Mouse (Mus musculus) forebrain, embryonic 16.5 days (tissue): ENCODE measurements around the gene Trpc3. TPM values are rescaled to one million over a fixed set of nuclear protein-coding genes. Genes with fewer than 3 reads are reported as not detected.
A peak's percentile ranks its signal among the peaks of the same experiment; 100 is the strongest.
"Not testable (repeated sequence)": the region's sequence is repeated elsewhere in the genome, so short reads cannot be mapped to it uniquely, and the experiment has no call there.

ENCODE experiments used
- ATAC-seq: fragments of 200-750 bp; cut with Nextera tagmentation; 2 replicates; pipeline ENCODE4 v1.8.0; 2017; ENCODE audit warnings: mild to moderate bottlenecking, moderate library complexity
- H3K27ac ChIP-seq: fragments of 300-500 bp; sonication (generic); 2 replicates; pipeline ENCODE4 v1.5.1; 2014; ENCODE audit warnings: low read length, control low read depth
- H3K27me3 ChIP-seq: fragments of 300-500 bp; sonication (generic); replicated peaks from 2 replicates; pipeline ENCODE4 v1.6.1; 2014; ENCODE audit warnings: low read length; ENCODE audit not compliant: control insufficient read depth, insufficient read depth
- H3K36me3 ChIP-seq: fragments of 300-500 bp; sonication (generic); 2 replicates; pipeline ENCODE4 v1.6.1; 2014; ENCODE audit not compliant: control insufficient read depth, insufficient read depth
- H3K4me1 ChIP-seq: fragments of 300-500 bp; sonication (generic); replicated peaks from 2 replicates; pipeline ENCODE4 v1.6.1; 2014; ENCODE audit warnings: low read length; ENCODE audit not compliant: control insufficient read depth, insufficient read depth
- H3K4me2 ChIP-seq: fragments of 300-500 bp; sonication (generic); 2 replicates; pipeline ENCODE4 v1.6.1; 2014; ENCODE audit warnings: mild to moderate bottlenecking, low read length, control low read depth
- H3K4me3 ChIP-seq: fragments of 300-500 bp; sonication (generic); replicated peaks from 2 replicates; pipeline ENCODE4 v1.5.1; 2014; ENCODE audit warnings: mild to moderate bottlenecking, low read length, control low read depth
- H3K9ac ChIP-seq: fragments of 300-500 bp; sonication (generic); replicated peaks from 2 replicates; pipeline ENCODE4 v1.6.1; 2014; ENCODE audit warnings: low read depth, low read length, control low read depth
- H3K9me3 ChIP-seq: fragments of 300-500 bp; sonication (generic); 2 replicates; pipeline ENCODE4 v1.6.1; 2016; ENCODE audit warnings: low read length; ENCODE audit not compliant: control insufficient read depth
- WGBS: fragments of 180-500 bp; shearing (Covaris S2); extraction: QIAGEN DNeasy Blood & Tissue Kit; methylation state at CpG from one replicate; pipeline ENCODE4 v1.1.7; 2014; 5-methylcytosine and 5-hydroxymethylcytosine counted together
- polyA plus RNA-seq: library from polyadenylated mRNA; unstranded; fragments of >200 nt; fragmentation: Nextera tagmentation; extraction: Ambion mirVana; gene quantifications from 2 replicates; pipeline ENCODE4 v1.2.1, GENCODE M21; 2015

Trpc3 gene
- polyA plus RNA-seq, 1 experiment from 2014 or later = 3.6 TPM

GRCm38 (mm10) chr3:36613202-36613907 lies 76.6 kb downstream of the Trpc3 start, which contains the start of gene Bbs7:
TSS of gene Bbs7 (minus strand) at chr3:36613477.
- peak within 1 kb of the TSS; percentile 81 for H3K27ac ChIP-seq
- H3K9ac ChIP-seq = peak within 1 kb of the TSS; percentile 91
- no peaks in the 10 kb centered on the region for H3K27me3 ChIP-seq
- H3K4me3 ChIP-seq = peak within 1 kb of the TSS; percentile 81
- H3K4me1 ChIP-seq = peaks cover 8% of the 10 kb centered on the region
- H3K4me2 ChIP-seq = peak within 1 kb of the TSS; percentile 75
- WGBS = 4% methylated on average over 38 of the region's 38 CpGs
- no peaks in the 10 kb centered on the region for H3K9me3 ChIP-seq
- no peaks in the 10 kb centered on the region for H3K36me3 ChIP-seq
- ATAC-seq = peak; percentile 100

- 5% methylated on average over 6 of the region's 6 CpGs for WGBS
- Histone ChIP-seq H3K9ac (peak overlapping the region; percentile 91), H3K4me1 (peaks cover 8% of the 10 kb centered on the region), H3K4me2 (peak overlapping the region; percentile 75), H3K27ac (peak overlapping the region; percentile 81), H3K27me3 (no peaks in the 10 kb centered on the region), H3K36me3 (no peaks in the 10 kb centered on the region), H3K4me3 (peak overlapping the region; percentile 81), H3K9me3 (no peaks in the 10 kb centered on the region)
- peak; percentile 24; the same call in 1 of the 2 replicates for ATAC-seq
Observed at GRCm38 (mm10) chr3:36612687-36613086, 77.3 kb downstream of the Trpc3 start.

GRCm38 (mm10) chr3:36605894-36606783 lies 83.8 kb downstream of the Trpc3 start:
- 84% methylated on average over 7 of the region's 7 CpGs for WGBS
- no peaks in the 10 kb centered on the region for H3K36me3 ChIP-seq
- no peak overlapping the region for H3K9ac ChIP-seq
- ATAC-seq = no peak
- H3K4me2 ChIP-seq = no peak overlapping the region
- H3K27ac ChIP-seq = no peak overlapping the region
- no peak overlapping the region for H3K4me3 ChIP-seq
- no peaks in the 10 kb centered on the region for H3K9me3 ChIP-seq
- H3K4me1 ChIP-seq = no peaks in the 10 kb centered on the region
- no peaks in the 10 kb centered on the region for H3K27me3 ChIP-seq

GRCm38 (mm10) chr3:36599773-36600172 lies 90.2 kb downstream of the Trpc3 start:
- not testable (repeated sequence) for H3K9me3 ChIP-seq, ATAC-seq, H3K36me3 ChIP-seq, H3K27me3 ChIP-seq, H3K27ac ChIP-seq, H3K4me3 ChIP-seq, H3K4me2 ChIP-seq, H3K4me1 ChIP-seq, H3K9ac ChIP-seq
- 93% methylated on average over 9 of the region's 9 CpGs for WGBS

GRCm38 (mm10) chr3:36598811-36599210 lies 91.2 kb downstream of the Trpc3 start:
- WGBS = 82% methylated on average over 3 of the region's 3 CpGs
- H3K36me3 ChIP-seq = peaks cover 2% of the 10 kb centered on the region; the same call in 1 of the 2 replicates
- H3K4me2 ChIP-seq = no peak overlapping the region
- H3K27me3 ChIP-seq = no peaks in the 10 kb centered on the region
- no peaks in the 10 kb centered on the region for H3K9me3 ChIP-seq
- H3K4me3 ChIP-seq = no peak overlapping the region
- H3K27ac ChIP-seq = no peak overlapping the region
- no peaks in the 10 kb centered on the region for H3K4me1 ChIP-seq
- no peak overlapping the region for H3K9ac ChIP-seq
- ATAC-seq = no peak

GRCm38 (mm10) chr3:36571827-36572378 lies 118.1 kb downstream of the Trpc3 start, which contains the start of gene Ccna2:
TSS of gene Ccna2 (minus strand) at chr3:36572150.
- H3K9ac ChIP-seq = peak within 1 kb of the TSS; percentile 82
- peak within 1 kb of the TSS; percentile 98 for H3K4me2 ChIP-seq
- no peaks in the 10 kb centered on the region for H3K9me3 ChIP-seq
- H3K4me3 ChIP-seq = peak within 1 kb of the TSS; percentile 79
- peaks cover 21% of the 10 kb centered on the region for H3K4me1 ChIP-seq
- H3K27ac ChIP-seq = peak within 1 kb of the TSS; percentile 95
- no peaks in the 10 kb centered on the region for H3K27me3 ChIP-seq
- 0% methylated on average over 60 of the region's 60 CpGs for WGBS
- peak; percentile 100 for ATAC-seq
- peaks cover 4% of the 10 kb centered on the region; the same call in 1 of the 2 replicates for H3K36me3 ChIP-seq

- ATAC-seq = no peak; the same call in 1 of the 2 replicates
- under 1% methylated on average over 46 of the region's 46 CpGs for WGBS
Observed at GRCm38 (mm10) chr3:36571361-36571826, 118.6 kb downstream of the Trpc3 start.

More at GRCm38 (mm10) chr3:36571361-36571826, 118.6 kb downstream of the Trpc3 start:
- peak overlapping the region; percentile 59 for H3K9ac ChIP-seq
- peak overlapping the region; percentile 98 for H3K4me2 ChIP-seq
- no peaks in the 10 kb centered on the region for H3K9me3 ChIP-seq
- peaks cover 5% of the 10 kb centered on the region; the same call in 1 of the 2 replicates for H3K36me3 ChIP-seq
- H3K4me3 ChIP-seq = peak overlapping the region; percentile 79
- H3K27me3 ChIP-seq = no peaks in the 10 kb centered on the region
- peaks cover 21% of the 10 kb centered on the region for H3K4me1 ChIP-seq
- H3K27ac ChIP-seq = no peak overlapping the region
